Mouse (Mus musculus) bone marrow, adult 2 months (tissue): ENCODE results near the gene Snapin. TPM values are rescaled to one million over a fixed set of nuclear protein-coding genes. Genes with fewer than 3 reads are reported as not detected.

Source experiments
- H3K27ac ChIP-seq: fragments of 200-500 bp; 2 replicates; pipeline ENCODE4 v1.5.1; 2012; ENCODE audit warnings: low read depth, mild to moderate bottlenecking, control low read depth, inconsistent platforms, low read length; ENCODE audit not compliant: control insufficient read depth, poor library complexity, insufficient read depth
- H3K4me1 ChIP-seq: fragments of 200-500 bp; 2 replicates; pipeline ENCODE4 v1.6.1; 2011; ENCODE audit warnings: low read length; ENCODE audit not compliant: control insufficient read depth, insufficient read depth
- H3K4me3 ChIP-seq: fragments of 200-500 bp; replicated peaks from 2 replicates; pipeline ENCODE3; 2011; ENCODE audit warnings: mild to moderate bottlenecking, low read depth, low read length, control low read depth; ENCODE audit not compliant: control insufficient read depth
- CTCF ChIP-seq: fragments of 200-500 bp; IDR thresholded peaks from 2 replicates; pipeline ENCODE4 v1.5.1; 2011; ENCODE audit warnings: low read length, control low read depth; ENCODE audit not compliant: control insufficient read depth, insufficient read depth
- POLR2A ChIP-seq: fragments of 200-500 bp; IDR thresholded peaks from 2 replicates; pipeline ENCODE4 v1.6.1; 2011; ENCODE audit warnings: low read depth, mild to moderate bottlenecking, control low read depth, low read length, borderline replicate concordance; ENCODE audit not compliant: control insufficient read depth
- WGBS: fragments of 180-500 bp; shearing (Covaris S2); methylation state at CpG from one replicate; pipeline ENCODE4 v1.1.7; 2018; 5-methylcytosine and 5-hydroxymethylcytosine counted together
- polyA plus RNA-seq: library from polyadenylated mRNA; stranded (reverse); fragments of >200 nt; gene quantifications from 2 replicates; pipeline ENCODE4 v1.2.4, GENCODE M21; 2011; ENCODE audit warnings: low replicate concordance; ENCODE audit not compliant: missing spikeins, insufficient read depth, insufficient read length

Snapin gene
- polyA plus RNA-seq, result 14.8 and 22.4 TPM in 2 replicates

GRCm38 (mm10) chr3:90490696-90491256 is at the start of gene Snapin:
TSS of gene Snapin (minus strand) at chr3:90491033.
- TF ChIP-seq POLR2A, result peak; percentile 63; the same call in 1 of the 2 replicates
- TF ChIP-seq CTCF, result peak; percentile 85
- Histone ChIP-seq H3K27ac (peak within 1 kb of the TSS; percentile 92), H3K4me3 (peak within 1 kb of the TSS; percentile 91), H3K4me1 (no peaks in the 10 kb centered on the region)
- under 1% methylated on average over 37 of the region's 37 CpGs for WGBS

- H3K4me1 ChIP-seq, result no peaks in the 10 kb centered on the region
- no peak for TF ChIP-seq POLR2A
- 79% methylated on average over 5 of the region's 5 CpGs for whole genome bisulfite sequencing
- no peak overlapping the region for H3K27ac ChIP-seq
- no peak overlapping the region for H3K4me3 ChIP-seq
These were observed 47.1 kb upstream of the Snapin start for GRCm38 (mm10) chr3:90537905-90538296.

- H3K27ac ChIP-seq, result no peak within 1 kb of the TSS; the same call in 1 of the 2 replicates
- TF ChIP-seq CTCF (no peak), POLR2A (no peak)
- no peaks in the 10 kb centered on the region for H3K4me1 ChIP-seq
- H3K4me3 ChIP-seq, result no peak within 1 kb of the TSS
- WGBS, result 75% methylated on average over 10 of the region's 10 CpGs
These were observed 46.5 kb upstream of the Snapin start, which contains the start of gene S100a16 for GRCm38 (mm10) chr3:90537141-90537904. TSS of gene S100a16 (plus strand) at chr3:90537254.

- no peaks in the 10 kb centered on the region for H3K4me1 ChIP-seq
- TF ChIP-seq CTCF (no peak), POLR2A (no peak)
- H3K27ac ChIP-seq, result no peak overlapping the region
- WGBS, result 62% methylated on average over 1 of the region's 1 CpGs
- no peak overlapping the region for H3K4me3 ChIP-seq
These were observed 44.6 kb upstream of the Snapin start for GRCm38 (mm10) chr3:90535446-90535845.

GRCm38 (mm10) chr3:90531713-90532112 is 40.9 kb upstream of the Snapin start:
- H3K27ac ChIP-seq, result no peak overlapping the region
- 82% methylated on average over 5 of the region's 5 CpGs for WGBS
- no peak for TF ChIP-seq POLR2A
- TF ChIP-seq CTCF, result no peak
- no peaks in the 10 kb centered on the region for H3K4me1 ChIP-seq
- H3K4me3 ChIP-seq, result no peak overlapping the region

- TF ChIP-seq POLR2A (no peak), CTCF (no peak)
- Histone ChIP-seq H3K27ac (no peak overlapping the region), H3K4me1 (no peaks in the 10 kb centered on the region), H3K4me3 (no peak overlapping the region)
- WGBS, result 76% methylated on average over 7 of the region's 7 CpGs
These were observed 36.5 kb upstream of the Snapin start for GRCm38 (mm10) chr3:90527291-90527873.

GRCm38 (mm10) chr3:90526580-90526979 is 35.7 kb upstream of the Snapin start, which contains the start of gene S100a14:
TSS of gene S100a14 (plus strand) at chr3:90526856.
- H3K27ac ChIP-seq, result no peak within 1 kb of the TSS

GRCm38 (mm10) chr3:90526076-90526475 is 35.2 kb upstream of the Snapin start:
- no peak for TF ChIP-seq CTCF
- no peaks in the 10 kb centered on the region; the same call in 1 of the 2 replicates for H3K4me1 ChIP-seq
- WGBS, result 68% methylated on average over 2 of the region's 2 CpGs
- no peak overlapping the region for H3K4me3 ChIP-seq
- no peak overlapping the region for H3K27ac ChIP-seq

More at GRCm38 (mm10) chr3:90526580-90526979, 35.7 kb upstream of the Snapin start, which contains the start of gene S100a14:
- Histone ChIP-seq H3K4me3 (no peak within 1 kb of the TSS), H3K4me1 (no peaks in the 10 kb centered on the region)
- 36% methylated on average over 5 of the region's 5 CpGs for WGBS
- TF ChIP-seq CTCF (no peak), POLR2A (no peak)
